Mouse (Mus musculus) liver, postnatal 0 days (tissue): ENCODE measurements around the gene Tex12. TPM values are rescaled to one million over a fixed set of nuclear protein-coding genes. Genes with fewer than 3 reads are reported as not detected.

ENCODE experiments used
- ATAC-seq: fragments of 200-750 bp; cut with Nextera tagmentation; 2 replicates; pipeline ENCODE4 v1.8.0; 2017; ENCODE audit warnings: mild to moderate bottlenecking, moderate library complexity
- DNase-seq: peaks from one replicate; pipeline ENCODE4 v3.0.0-alpha.2; 2016
- H3K27ac ChIP-seq: fragments of 300-500 bp; sonication (generic); 2 replicates; pipeline ENCODE4 v1.5.1; 2014; ENCODE audit warnings: antibody characterized with exemption, moderate library complexity, mild to moderate bottlenecking, low read depth
- H3K27me3 ChIP-seq: fragments of 300-500 bp; sonication (generic); 2 replicates; pipeline ENCODE4 v1.6.1; 2014; ENCODE audit warnings: low read length, control low read depth, mixed read lengths; ENCODE audit not compliant: insufficient read depth
- H3K36me3 ChIP-seq: fragments of 300-500 bp; sonication (generic); replicated peaks from 2 replicates; pipeline ENCODE4 v1.6.1; 2014; ENCODE audit warnings: mild to moderate bottlenecking, control low read depth, low read length, moderate library complexity, mixed read lengths; ENCODE audit not compliant: insufficient read depth
- H3K4me1 ChIP-seq: fragments of 300-500 bp; sonication (generic); 2 replicates; pipeline ENCODE4 v1.6.1; 2014; ENCODE audit warnings: antibody characterized with exemption, mild to moderate bottlenecking, control low read depth; ENCODE audit not compliant: insufficient read depth
- H3K4me2 ChIP-seq: fragments of 300-500 bp; sonication (generic); 2 replicates; pipeline ENCODE4 v1.6.1; 2014; ENCODE audit warnings: low read depth, mild to moderate bottlenecking, low read length, moderate library complexity, mixed read lengths
- H3K4me3 ChIP-seq: fragments of 300-500 bp; sonication (generic); 2 replicates; pipeline ENCODE4 v1.5.1; 2014; ENCODE audit warnings: low read depth, low read length
- H3K9ac ChIP-seq: fragments of 300-500 bp; sonication (generic); replicated peaks from 2 replicates; pipeline ENCODE4 v1.6.1; 2014; ENCODE audit warnings: mild to moderate bottlenecking, moderate library complexity
- H3K9me3 ChIP-seq: fragments of 300-500 bp; sonication (generic); 2 replicates; pipeline ENCODE4 v1.6.1; 2016; ENCODE audit warnings: mild to moderate bottlenecking, control low read depth, low read length, mixed read lengths
- CTCF ChIP-seq: sonication (generic); IDR thresholded peaks from 2 replicates; pipeline ENCODE4 v1.5.1; 2016; ENCODE audit warnings: antibody characterized with exemption, low read depth
- EP300 ChIP-seq: IDR thresholded peaks from 2 replicates; pipeline ENCODE4 v1.6.1; 2016; ENCODE audit warnings: antibody characterized with exemption, low read depth, mild to moderate bottlenecking
- WGBS: fragments of 180-500 bp; shearing (Covaris S2); extraction: QIAGEN DNeasy Blood & Tissue Kit; methylation state at CpG from one replicate; pipeline ENCODE4 v1.1.7; 2014; ENCODE audit not compliant: insufficient replicate concordance; 5-methylcytosine and 5-hydroxymethylcytosine counted together
- polyA plus RNA-seq: library from polyadenylated mRNA; unstranded; fragments of >200 nt; fragmentation: Nextera tagmentation; extraction: Ambion mirVana; gene quantifications from 2 replicates; pipeline ENCODE4 v1.2.1, GENCODE M21; 2015

The Tex12 gene
- not detected in 2 replicates for polyA plus RNA-seq

DNA sequence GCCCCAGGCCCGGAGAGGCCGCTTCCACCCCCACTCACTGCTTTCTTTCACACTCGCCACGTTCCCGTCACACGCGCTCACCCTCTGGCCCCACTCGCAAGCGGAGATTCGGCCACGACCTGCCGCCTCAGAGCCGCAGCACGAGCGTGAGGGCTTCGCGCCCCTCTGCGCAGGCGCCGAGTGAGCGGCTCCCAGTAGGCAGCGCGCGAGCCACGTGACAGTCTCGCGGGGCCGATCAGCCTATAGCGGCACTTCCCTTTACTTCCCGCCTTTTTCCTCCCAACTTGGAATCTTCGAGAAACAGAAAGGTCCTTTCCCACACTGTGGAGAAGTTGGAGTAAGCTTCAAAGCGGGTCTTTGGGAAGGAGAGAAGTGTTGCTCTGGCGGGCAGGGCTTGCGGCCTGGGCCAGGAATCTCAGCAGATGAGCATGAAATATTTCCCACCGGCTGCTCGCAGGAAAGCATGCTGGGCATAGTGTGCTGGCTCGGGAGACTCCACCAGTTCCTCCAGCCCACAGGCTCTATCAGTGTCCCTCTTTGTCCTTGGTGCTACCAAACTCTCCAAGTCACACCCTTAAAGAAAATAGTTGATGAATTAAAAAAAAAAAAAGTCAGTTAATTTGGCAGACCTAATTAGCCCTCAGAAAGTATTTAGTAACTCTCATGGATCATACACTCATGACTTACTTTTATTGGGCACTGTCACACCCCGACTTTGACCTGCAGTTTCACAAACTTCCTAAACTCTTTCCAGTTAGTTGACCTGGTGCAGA, at the start of gene Tex12:
Gene Tex12 (minus strand): TSS at position 181 of the 773 bp plus-strand sequence.
- H3K9ac ChIP-seq, result no peak within 1 kb of the TSS
- no peak for TF ChIP-seq CTCF
- no peak for TF ChIP-seq EP300
- no peak for DNase-seq
- no peaks in the 10 kb centered on the region for H3K4me1 ChIP-seq
- no peak within 1 kb of the TSS for H3K27ac ChIP-seq
- H3K36me3 ChIP-seq, result no peaks in the 10 kb centered on the region
- 84% methylated on average over 38 of the region's 38 CpGs for WGBS
- H3K9me3 ChIP-seq, result no peaks in the 10 kb centered on the region
- H3K27me3 ChIP-seq, result no peaks in the 10 kb centered on the region
- ATAC-seq, result peak; percentile 67
- no peak within 1 kb of the TSS for H3K4me3 ChIP-seq
- H3K4me2 ChIP-seq, result no peak within 1 kb of the TSS

DNA sequence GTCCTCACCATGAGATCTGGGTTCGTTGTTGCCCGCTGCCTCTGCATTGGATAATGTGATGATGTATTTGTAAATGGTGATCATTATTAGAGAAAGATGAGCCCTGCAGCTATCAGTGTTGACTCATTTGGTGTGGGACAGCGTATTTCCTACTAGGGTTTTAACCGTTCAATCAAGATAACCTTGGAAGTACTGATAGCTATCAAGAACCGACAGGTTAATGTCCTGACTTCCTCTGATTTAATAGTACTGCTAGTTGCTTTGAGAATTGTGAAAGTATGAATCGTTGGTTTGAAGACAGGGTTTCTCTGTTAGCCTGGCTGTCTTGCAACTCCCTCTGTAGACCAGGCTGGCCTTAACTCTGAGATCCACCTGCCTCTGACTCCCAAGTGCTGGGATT, 43.2 kb upstream of the Tex12 start:
- WGBS, result 3% methylated on average over 6 of the region's 6 CpGs
- peaks cover 33% of the 10 kb centered on the region for H3K36me3 ChIP-seq
- H3K27ac ChIP-seq, result peak overlapping the region; percentile 86
- H3K9me3 ChIP-seq, result no peaks in the 10 kb centered on the region
- DNase-seq (no peak), ATAC-seq (peak; percentile 7; the same call in 1 of the 2 replicates)
- peak overlapping the region; percentile 92 for H3K4me3 ChIP-seq
- peaks cover 27% of the 10 kb centered on the region for H3K4me1 ChIP-seq
- no peak for TF ChIP-seq EP300
- no peak for TF ChIP-seq CTCF
- H3K27me3 ChIP-seq, result no peaks in the 10 kb centered on the region
- peak overlapping the region; percentile 92 for H3K4me2 ChIP-seq
- H3K9ac ChIP-seq, result peak overlapping the region; percentile 93

DNA sequence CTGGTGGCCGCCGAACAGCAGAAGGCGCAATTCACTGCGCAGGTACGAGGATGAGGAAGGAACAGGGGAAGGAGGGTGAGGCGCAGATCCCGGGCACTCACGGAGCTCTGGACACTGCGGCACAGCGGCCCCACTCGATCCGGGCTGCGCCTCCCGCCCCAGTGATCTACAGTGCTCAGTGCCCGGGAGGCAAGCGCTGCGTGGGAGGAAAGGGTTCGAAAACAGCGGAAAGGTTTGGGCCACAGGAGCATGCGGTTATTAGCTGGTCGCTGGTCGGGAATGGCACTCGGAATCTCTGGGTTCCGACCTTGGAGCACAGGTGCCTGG, 42.8 kb upstream of the Tex12 start:
- Histone ChIP-seq H3K9me3 (no peaks in the 10 kb centered on the region), H3K4me1 (peaks cover 27% of the 10 kb centered on the region), H3K4me3 (peak overlapping the region; percentile 92), H3K27ac (peak overlapping the region; percentile 86), H3K36me3 (peaks cover 33% of the 10 kb centered on the region), H3K9ac (peak overlapping the region; percentile 93), H3K27me3 (no peaks in the 10 kb centered on the region), H3K4me2 (peak overlapping the region; percentile 92)
- under 1% methylated on average over 24 of the region's 24 CpGs for WGBS
- DNase-seq (no peak), ATAC-seq (peak; percentile 73)
- peak; percentile 51 for TF ChIP-seq CTCF
- no peak for TF ChIP-seq EP300

DNA sequence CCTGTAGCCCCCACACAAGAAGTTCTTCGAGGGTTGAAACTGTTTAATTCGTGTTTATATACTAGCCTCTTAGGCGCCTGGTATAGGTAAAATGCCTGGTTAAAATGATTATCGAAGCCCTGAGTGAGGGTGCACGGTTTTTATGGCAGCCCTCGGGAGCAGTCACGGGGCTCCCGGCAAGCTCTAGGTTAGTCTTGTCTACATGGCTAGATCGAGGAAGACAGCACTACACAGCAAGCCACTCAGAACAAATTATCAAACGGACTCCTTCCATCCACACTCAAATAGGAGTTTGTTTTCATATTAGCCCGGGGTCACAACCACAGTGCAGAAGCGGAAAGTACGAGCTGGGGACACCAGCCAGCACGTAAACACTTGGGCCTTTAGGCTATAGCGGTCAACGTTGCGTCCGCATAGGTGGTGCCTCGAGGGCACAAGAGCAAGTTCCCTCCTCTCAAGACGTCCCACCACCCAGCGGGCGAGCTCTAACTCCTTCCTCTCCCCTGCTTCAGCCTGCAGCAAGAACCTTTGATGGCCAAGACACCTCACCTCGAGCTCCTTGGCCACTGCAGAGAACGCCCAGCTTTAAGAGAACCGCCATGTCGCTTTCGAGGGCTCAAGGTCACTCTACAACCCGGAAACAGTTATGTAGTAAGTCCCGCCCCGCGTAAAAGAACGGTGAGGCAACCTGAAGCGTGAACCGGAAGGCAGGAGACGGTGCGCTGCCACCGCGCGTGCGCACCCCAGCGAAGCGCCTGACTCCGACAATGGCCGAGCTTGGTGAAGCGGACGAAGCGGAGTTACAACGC, 42.3 kb upstream of the Tex12 start, which contains the start of the genes Sdhd and Timm8b:
Gene Sdhd (minus strand): TSS at position 624 of the 809 bp plus-strand sequence.
Gene Timm8b (plus strand): TSS at position 722 of the 809 bp plus-strand sequence.
- peaks cover 34% of the 10 kb centered on the region for H3K36me3 ChIP-seq
- DNase-seq (peak; percentile 93), ATAC-seq (peak; percentile 97)
- peak within 1 kb of the TSS; percentile 86 for H3K27ac ChIP-seq
- H3K9me3 ChIP-seq, result no peaks in the 10 kb centered on the region
- H3K27me3 ChIP-seq, result no peaks in the 10 kb centered on the region
- WGBS, result under 1% methylated on average over 48 of the region's 48 CpGs
- H3K4me2 ChIP-seq, result peak within 1 kb of the TSS; percentile 92
- peak within 1 kb of the TSS; percentile 93 for H3K9ac ChIP-seq
- peak within 1 kb of the TSS; percentile 92 for H3K4me3 ChIP-seq
- TF ChIP-seq CTCF, result no peak
- TF ChIP-seq EP300, result no peak
- peaks cover 27% of the 10 kb centered on the region for H3K4me1 ChIP-seq

DNA sequence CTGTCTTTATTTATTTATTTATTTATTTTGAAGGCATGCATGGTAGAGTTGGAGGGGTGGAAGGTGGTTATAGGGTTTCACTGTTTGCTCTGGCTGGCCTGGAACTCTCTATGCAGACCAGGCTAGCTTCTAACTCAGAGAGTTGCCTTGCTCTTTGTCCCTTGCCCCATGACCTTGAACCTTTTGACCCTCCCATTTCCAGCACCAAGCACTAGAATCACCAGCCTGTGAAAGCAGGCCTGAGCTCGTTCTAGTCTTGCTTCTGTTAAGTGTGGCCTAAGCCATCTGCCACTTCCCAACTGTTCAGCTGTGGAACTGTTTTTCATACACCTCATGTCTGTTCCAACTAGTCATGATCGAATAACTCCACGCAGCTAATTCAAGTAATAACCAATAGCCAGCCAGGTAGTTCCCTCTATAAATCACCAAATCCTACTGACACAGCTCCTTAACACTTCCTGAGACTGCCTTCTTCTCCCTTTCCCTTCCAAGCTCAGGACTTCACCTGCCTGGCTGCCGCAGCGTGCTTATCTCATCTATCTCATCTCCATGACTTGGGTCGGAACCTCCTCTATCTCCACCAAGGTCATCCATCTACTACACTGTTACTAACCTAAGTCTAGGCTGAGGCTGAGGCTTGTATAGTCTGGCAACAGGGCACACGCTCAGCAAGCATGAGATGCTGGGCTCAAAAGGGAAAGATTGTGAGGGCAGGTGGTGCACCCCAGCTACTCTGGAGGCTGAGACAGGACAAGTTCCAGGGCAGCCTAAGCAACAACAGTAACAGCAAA, 41.1 kb upstream of the Tex12 start:
- Histone ChIP-seq H3K4me1 (peaks cover 27% of the 10 kb centered on the region), H3K4me3 (peak overlapping the region; percentile 92), H3K4me2 (peak overlapping the region; percentile 92), H3K27ac (peak overlapping the region; percentile 86), H3K27me3 (no peaks in the 10 kb centered on the region), H3K9ac (peak overlapping the region; percentile 93), H3K9me3 (no peaks in the 10 kb centered on the region), H3K36me3 (peaks cover 35% of the 10 kb centered on the region)
- no peak for ATAC-seq
- WGBS, result 43% methylated on average over 7 of the region's 7 CpGs
- TF ChIP-seq CTCF, result no peak
- TF ChIP-seq EP300, result no peak
- DNase-seq, result peak; percentile 22
